ENCODE assay signal across 31 mouse cellular contexts in the genomic region with DNA sequence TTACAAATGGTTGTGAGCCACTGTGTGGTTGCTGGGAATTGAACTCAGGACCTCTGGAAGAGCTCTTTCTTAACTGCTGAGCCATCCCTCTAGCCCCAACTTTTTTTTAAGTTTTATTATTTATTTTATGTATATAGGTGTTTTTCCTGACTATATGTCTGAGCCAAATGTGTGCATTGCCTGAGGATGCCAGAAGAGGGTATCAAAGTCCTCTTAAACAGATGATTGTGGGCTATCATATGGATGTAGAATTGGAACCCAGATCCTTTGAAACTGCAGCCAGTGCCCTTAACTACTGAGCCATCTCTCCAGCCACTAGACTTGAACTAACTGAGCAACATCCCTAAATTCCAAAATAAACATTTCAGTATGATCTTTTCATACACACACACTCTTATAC. TPM values are rescaled to one million over a fixed set of nuclear protein-coding genes. Genes with fewer than 3 reads are reported as not detected.
A peak's percentile ranks its signal among the peaks of the same experiment; 100 is the strongest.
DNase-seq lines count a peak whose midpoint lies in the region; ATAC-seq and TF ChIP-seq lines count a peak whose summit lies in the region.
"Had no signal": no experiment of that assay in that cellular context is flagged by ENCODE, and none has a peak within 500 bp of the region (broad histone marks: within the 10 kb centered on the region; RNA-seq: fewer than 3 reads in every experiment).

No protein-coding gene starts in this region.

- no peaks in the 10 kb centered on the region for H3K27me3 ChIP-seq in heart, adult 2 months (ENCODE audit: control insufficient read depth, insufficient read depth, low read length)
- no peaks in the 10 kb centered on the region for H3K27me3 ChIP-seq in forebrain, embryonic 15.5 days
- H3K27me3 ChIP-seq: CH12.LX; heart, embryonic 15.5 days; limb, embryonic 12.5 days; liver, embryonic 15.5 days; midbrain, embryonic 12.5 days; neural tube, embryonic 12.5 days had no signal

- TF ChIP-seq POLR2A in heart, adult 2 months (IDR thresholded peaks at IDR 0.05; ENCODE audit: insufficient read depth, low read depth, low read length) = no peak

- no peak for DNase-seq in heart, adult 2 months
- no peak for DNase-seq in heart, adult 9 months (ENCODE audit: low spot score in 2 of 2)
- peak; percentile 32 for DNase-seq in 416B (ENCODE audit: low read depth)
- peak; percentile 69 for DNase-seq in NIH3T3 (ENCODE audit: low read depth)
- DNase-seq in c-Kit-positive CD71-positive TER-119-positive erythroid progenitor cells, embryonic 14.5 days (ENCODE audit: low spot score) = peak; percentile 40
- DNase-seq: adrenal gland, postnatal 25 days; B cell, adult 2 months; cerebellum, adult 11 months; cerebellum, adult 9-10 months; cerebellum, postnatal 36 days; gastrocnemius, postnatal 10 days; kidney, adult 18-20 months; kidney, postnatal 36 days; layer of hippocampus, postnatal 36 days; lung, embryonic 14.5 days; lung, postnatal 14 days; thymus, postnatal 4 days had no signal

- H3K27ac ChIP-seq in heart, adult 2 months = no peak overlapping the region
- no peak overlapping the region for H3K27ac ChIP-seq in forebrain, embryonic 15.5 days (replicated peaks)
- H3K27ac ChIP-seq: heart, embryonic 10.5 days; heart, embryonic 15.5 days; limb, embryonic 12.5 days; liver, embryonic 15.5 days; midbrain, embryonic 12.5 days; neural tube, embryonic 12.5 days had no signal

- intact Hi-C loops in heart, adult 2 months (cut with DNase I) = no loop called here

- H3K4me1 ChIP-seq in heart, adult 2 months (ENCODE audit: control insufficient read depth, insufficient read depth, low read length) = no peaks in the 10 kb centered on the region
- no peaks in the 10 kb centered on the region for H3K4me1 ChIP-seq in forebrain, embryonic 15.5 days
- H3K4me1 ChIP-seq: heart, embryonic 10.5 days; heart, embryonic 15.5 days; limb, embryonic 12.5 days; liver, embryonic 15.5 days; midbrain, embryonic 12.5 days; neural tube, embryonic 12.5 days had no signal

- no peak for ATAC-seq in cerebellum, adult (ENCODE audit: insufficient number of reproducible peaks, low FRiP score, low TSS enrichment)
- no peak for ATAC-seq in forebrain, embryonic 15.5 days (replicated peaks)
- ATAC-seq: forebrain, embryonic 14.5 days; hindbrain, embryonic 16.5 days had no signal

- no peak overlapping the region for H3K9ac ChIP-seq in heart, adult 2 months (ENCODE audit: low read depth, low read length)
- no peak overlapping the region for H3K9ac ChIP-seq in forebrain, embryonic 15.5 days (replicated peaks)
- H3K9ac ChIP-seq: heart, embryonic 15.5 days; limb, embryonic 12.5 days; liver, embryonic 15.5 days; lung, embryonic 14.5 days; midbrain, embryonic 12.5 days; neural tube, embryonic 12.5 days had no signal

- H3K9me3 ChIP-seq in forebrain, embryonic 15.5 days = no peaks in the 10 kb centered on the region
- H3K9me3 ChIP-seq: G1E; heart, embryonic 10.5 days; heart, embryonic 15.5 days; limb, embryonic 12.5 days; liver, embryonic 15.5 days; midbrain, embryonic 12.5 days; neural tube, embryonic 12.5 days had no signal

- H3K4me3 ChIP-seq in heart, adult 2 months = no peak overlapping the region
- no peak overlapping the region for H3K4me3 ChIP-seq in forebrain, embryonic 15.5 days
- H3K4me3 ChIP-seq: heart, embryonic 10.5 days; heart, embryonic 15.5 days; limb, embryonic 12.5 days; liver, embryonic 15.5 days; midbrain, embryonic 12.5 days; myocyte; neural tube, embryonic 12.5 days had no signal

- H3K36me3 ChIP-seq in heart, adult 2 months (ENCODE audit: control insufficient read depth, insufficient read depth, low read length) = no peaks in the 10 kb centered on the region
- 0 out of 2 replicates have a peak, but pooled peaks cover 3% of the 10 kb centered on the region for H3K36me3 ChIP-seq in forebrain, embryonic 15.5 days

- H3K79me2 ChIP-seq in heart, adult 2 months (replicated peaks; ENCODE audit: control insufficient read depth, insufficient read depth, low read length) = no peaks in the 10 kb centered on the region

- H3K4me2 ChIP-seq in forebrain, embryonic 15.5 days (replicated peaks) = no peak overlapping the region
- H3K4me2 ChIP-seq: heart, embryonic 15.5 days; limb, embryonic 12.5 days; liver, embryonic 15.5 days; lung, embryonic 14.5 days; midbrain, embryonic 12.5 days; neural tube, embryonic 12.5 days had no signal

- no peak for TF ChIP-seq EP300 in heart, adult 2 months (IDR thresholded peaks at IDR 0.05; ENCODE audit: insufficient read depth, low read depth, low read length)

- peak; percentile 49 for TF ChIP-seq CTCF in heart, adult 2 months (IDR thresholded peaks at IDR 0.05)

RNA-seq across cellular contexts. Expression of a gene that starts 11.0 kb away (rescaled TPM):
- total RNA-seq in heart, adult 2 months (2021) = under 1 TPM; 0.44 to 0.48 TPM
- 0.70 and 1.0 TPM in 2 replicates for polyA plus RNA-seq in heart, adult 2 months (2012; rRNA removed)
- polyA plus RNA-seq in forebrain, embryonic 15.5 days (2015; fragmentation: Nextera tagmentation; extraction: Ambion mirVana) = 18.7 and 24.0 TPM in 2 replicates

RNA-seq across cellular contexts. Expression of a gene that starts 54.6 kb away (rescaled TPM):
- under 1 TPM; 0.39 to 0.48 TPM for total RNA-seq in heart, adult 2 months (2021)
- 0.02 and 0.06 TPM in 2 replicates for polyA plus RNA-seq in heart, adult 2 months (2012; rRNA removed)
- polyA plus RNA-seq in forebrain, embryonic 15.5 days (2015; fragmentation: Nextera tagmentation; extraction: Ambion mirVana) = 29.3 and 33.4 TPM in 2 replicates
- polyA plus RNA-seq: liver, adult 2 months had no signal

RNA-seq across cellular contexts. Expression of a gene that starts 55.3 kb away (rescaled TPM):
- total RNA-seq in heart, adult 2 months (2021) = 10 to 100 TPM; 20.0 to 20.1 TPM
- 9.0 and 12.4 TPM in 2 replicates for polyA plus RNA-seq in heart, adult 2 months (2012; rRNA removed)
- 52.0 and 54.2 TPM in 2 replicates for polyA plus RNA-seq in forebrain, embryonic 15.5 days (2015; fragmentation: Nextera tagmentation; extraction: Ambion mirVana)

Comparison
In these comparisons a context has a peak if more than half of its experiments do, and no peak if none do; other contexts are left out.
1. DNase-seq: peak in 416B (single experiment), NIH3T3 (single experiment) and c-Kit-positive CD71-positive TER-119-positive erythroid progenitor cells, embryonic 14.5 days (single experiment); none in heart, adult 2 months (0 of 2) and heart, adult 9 months (0 of 2).
2. RNA of a gene that starts 54.6 kb away (polyA plus RNA-seq): 29.3 to 33.4 TPM in forebrain, embryonic 15.5 days; 0.02 to 0.06 TPM in heart, adult 2 months; every median in the first group is over 10 times any median in the second.